Mouse (Mus musculus): ENCODE measurements around the gene Tarm1. TPM values are rescaled to one million over a fixed set of nuclear protein-coding genes. Genes with fewer than 3 reads are reported as not detected.

Tarm1 gene
- polyA plus RNA-seq, 1 experiment from 2014 or later = not detected

GRCm38 (mm10) chr7:3447026-3447425 lies 55.4 kb downstream of the Tarm1 start:
- Histone ChIP-seq H3K27me3 (ENCODE audit: control insufficient read depth, insufficient read depth, low read length) (no peaks in the 10 kb centered on the region), H3K36me3 (ENCODE audit: control insufficient read depth, insufficient read depth, low read length) (no peaks in the 10 kb centered on the region), H3K9ac (ENCODE audit: low read length) (no peak overlapping the region), H3K4me3 (ENCODE audit: low read depth, low read length) (no peak overlapping the region), H3K27ac (ENCODE audit: low read depth, low read length) (no peak overlapping the region), H3K9me3 (ENCODE audit: control insufficient read depth, low read length) (no peaks in the 10 kb centered on the region), H3K4me2 (ENCODE audit: low read depth) (no peak overlapping the region), H3K4me1 (ENCODE audit: control insufficient read depth, insufficient read depth, low read length) (no peaks in the 10 kb centered on the region)
- no peak for ATAC-seq (ENCODE audit: insufficient read depth, low FRiP score, low TSS enrichment)
- no peak for DNase-seq (ENCODE audit: low spot score)
- 80% methylated on average over 4 of the region's 4 CpGs for WGBS

- WGBS = 87% methylated on average over 3 of the region's 3 CpGs
Observed at GRCm38 (mm10) chr7:3446584-3446983, 55.8 kb downstream of the Tarm1 start.

GRCm38 (mm10) chr7:3444678-3445077 lies 57.7 kb downstream of the Tarm1 start:
- Histone ChIP-seq H3K4me3 (ENCODE audit: low read depth, low read length) (no peak overlapping the region), H3K36me3 (ENCODE audit: control insufficient read depth, insufficient read depth, low read length) (no peaks in the 10 kb centered on the region), H3K27ac (ENCODE audit: low read depth, low read length) (no peak overlapping the region), H3K4me1 (ENCODE audit: control insufficient read depth, insufficient read depth, low read length) (no peaks in the 10 kb centered on the region), H3K9ac (ENCODE audit: low read length) (no peak overlapping the region), H3K27me3 (ENCODE audit: control insufficient read depth, insufficient read depth, low read length) (no peaks in the 10 kb centered on the region), H3K4me2 (ENCODE audit: low read depth) (no peak overlapping the region), H3K9me3 (ENCODE audit: control insufficient read depth, low read length) (no peaks in the 10 kb centered on the region)
- ATAC-seq (ENCODE audit: insufficient read depth, low FRiP score, low TSS enrichment) = no peak
- 82% methylated on average over 3 of the region's 3 CpGs for WGBS
- DNase-seq (ENCODE audit: low spot score) = no peak

More at GRCm38 (mm10) chr7:3446584-3446983, 55.8 kb downstream of the Tarm1 start:
- no peak overlapping the region for H3K4me3 ChIP-seq (ENCODE audit: low read depth, low read length)
- H3K27ac ChIP-seq (ENCODE audit: low read depth, low read length) = no peak overlapping the region
- ATAC-seq (ENCODE audit: insufficient read depth, low FRiP score, low TSS enrichment) (no peak), DNase-seq (ENCODE audit: low spot score) (no peak)
- no peaks in the 10 kb centered on the region for H3K36me3 ChIP-seq (ENCODE audit: control insufficient read depth, insufficient read depth, low read length)
- no peaks in the 10 kb centered on the region for H3K4me1 ChIP-seq (ENCODE audit: control insufficient read depth, insufficient read depth, low read length)
- H3K9me3 ChIP-seq (ENCODE audit: control insufficient read depth, low read length) = no peaks in the 10 kb centered on the region
- no peak overlapping the region for H3K9ac ChIP-seq (ENCODE audit: low read length)
- no peak overlapping the region for H3K4me2 ChIP-seq (ENCODE audit: low read depth)
- H3K27me3 ChIP-seq (ENCODE audit: control insufficient read depth, insufficient read depth, low read length) = no peaks in the 10 kb centered on the region

GRCm38 (mm10) chr7:3442476-3443062 lies 59.9 kb downstream of the Tarm1 start:
- Histone ChIP-seq H3K27ac (ENCODE audit: low read depth, low read length) (no peak overlapping the region), H3K9me3 (ENCODE audit: control insufficient read depth, low read length) (no peaks in the 10 kb centered on the region), H3K27me3 (ENCODE audit: control insufficient read depth, insufficient read depth, low read length) (no peaks in the 10 kb centered on the region), H3K36me3 (ENCODE audit: control insufficient read depth, insufficient read depth, low read length) (no peaks in the 10 kb centered on the region), H3K9ac (ENCODE audit: low read length) (no peak overlapping the region), H3K4me1 (ENCODE audit: control insufficient read depth, insufficient read depth, low read length) (no peaks in the 10 kb centered on the region), H3K4me2 (ENCODE audit: low read depth) (no peak overlapping the region), H3K4me3 (ENCODE audit: low read depth, low read length) (no peak overlapping the region)
- WGBS = 86% methylated on average over 10 of the region's 10 CpGs
- ATAC-seq (ENCODE audit: insufficient read depth, low FRiP score, low TSS enrichment) (no peak), DNase-seq (ENCODE audit: low spot score) (no peak)

DNA sequence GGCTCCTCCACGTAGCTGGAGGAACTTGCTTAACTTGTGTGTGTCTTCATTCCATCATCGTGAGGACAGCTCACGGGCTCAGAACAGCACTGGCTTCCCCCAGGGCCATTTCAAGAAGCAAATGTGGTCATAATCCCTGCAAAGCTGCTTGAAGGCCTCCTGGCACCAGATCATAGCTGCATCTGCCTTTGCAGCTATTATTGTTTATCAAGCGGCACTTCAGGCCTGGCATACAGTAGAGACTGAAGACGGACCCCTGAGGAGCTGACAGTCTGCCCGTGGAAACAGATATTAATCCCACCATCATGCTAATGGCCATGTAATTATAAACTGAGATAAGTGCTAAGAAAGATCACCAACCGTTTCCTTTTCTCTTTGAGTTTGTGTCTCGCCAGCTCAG lies 61.9 kb downstream of the Tarm1 start:
- H3K36me3 ChIP-seq (ENCODE audit: control insufficient read depth, insufficient read depth, low read length) = no peaks in the 10 kb centered on the region
- ATAC-seq (ENCODE audit: insufficient read depth, low FRiP score, low TSS enrichment) = no peak
- H3K4me2 ChIP-seq (ENCODE audit: low read depth) = no peak overlapping the region
- no peaks in the 10 kb centered on the region for H3K9me3 ChIP-seq (ENCODE audit: control insufficient read depth, low read length)
- H3K4me1 ChIP-seq (ENCODE audit: control insufficient read depth, insufficient read depth, low read length) = no peaks in the 10 kb centered on the region
- H3K27ac ChIP-seq (ENCODE audit: low read depth, low read length) = no peak overlapping the region
- no peaks in the 10 kb centered on the region for H3K27me3 ChIP-seq (ENCODE audit: control insufficient read depth, insufficient read depth, low read length)
- H3K4me3 ChIP-seq (ENCODE audit: low read depth, low read length) = no peak overlapping the region
- WGBS = 84% methylated on average over 8 of the region's 8 CpGs
- no peak for DNase-seq (ENCODE audit: low spot score)
- H3K9ac ChIP-seq (ENCODE audit: low read length) = no peak overlapping the region

DNA sequence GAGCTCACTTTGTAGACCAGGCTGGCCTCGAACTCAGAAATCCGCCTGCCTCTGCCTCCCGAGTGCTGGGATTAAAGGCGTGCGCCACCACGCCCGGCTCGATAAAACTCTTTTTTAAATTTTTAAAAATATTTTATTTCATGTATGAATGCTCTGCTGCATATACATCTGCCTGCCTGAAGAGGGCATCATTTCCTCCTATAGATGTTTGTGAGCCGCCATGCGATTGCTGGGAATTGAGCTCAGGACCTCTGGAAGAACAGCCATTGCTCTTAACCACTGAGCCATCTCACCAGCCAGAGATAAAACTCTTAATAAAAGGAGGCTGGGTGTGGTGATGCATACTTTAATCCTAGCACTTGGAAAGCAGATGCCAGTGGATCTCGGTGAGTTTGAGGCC lies 62.4 kb downstream of the Tarm1 start:
- no peaks in the 10 kb centered on the region for H3K27me3 ChIP-seq (ENCODE audit: control insufficient read depth, insufficient read depth, low read length)
- H3K9me3 ChIP-seq (ENCODE audit: control insufficient read depth, low read length) = no peaks in the 10 kb centered on the region
- H3K27ac ChIP-seq (ENCODE audit: low read depth, low read length) = no peak overlapping the region
- H3K9ac ChIP-seq (ENCODE audit: low read length) = no peak overlapping the region
- no peak overlapping the region for H3K4me3 ChIP-seq (ENCODE audit: low read depth, low read length)
- ATAC-seq (ENCODE audit: insufficient read depth, low FRiP score, low TSS enrichment) (no peak), DNase-seq (ENCODE audit: low spot score) (no peak)
- 90% methylated on average over 11 of the region's 11 CpGs for WGBS
- no peak overlapping the region for H3K4me2 ChIP-seq (ENCODE audit: low read depth)
- no peaks in the 10 kb centered on the region for H3K4me1 ChIP-seq (ENCODE audit: control insufficient read depth, insufficient read depth, low read length)
- no peaks in the 10 kb centered on the region for H3K36me3 ChIP-seq (ENCODE audit: control insufficient read depth, insufficient read depth, low read length)

GRCm38 (mm10) chr7:3437941-3438340 lies 64.5 kb downstream of the Tarm1 start:
- H3K9ac ChIP-seq (ENCODE audit: low read length) = no peak overlapping the region
- H3K4me3 ChIP-seq (ENCODE audit: low read depth, low read length) = no peak overlapping the region
- no peak for ATAC-seq (ENCODE audit: insufficient read depth, low FRiP score, low TSS enrichment)
- H3K9me3 ChIP-seq (ENCODE audit: control insufficient read depth, low read length) = no peaks in the 10 kb centered on the region
- WGBS = 75% methylated on average over 5 of the region's 5 CpGs
- no peak overlapping the region for H3K27ac ChIP-seq (ENCODE audit: low read depth, low read length)
- no peaks in the 10 kb centered on the region for H3K36me3 ChIP-seq (ENCODE audit: control insufficient read depth, insufficient read depth, low read length)
- H3K4me2 ChIP-seq (ENCODE audit: low read depth) = no peak overlapping the region
- no peak for DNase-seq (ENCODE audit: low spot score)
- no peaks in the 10 kb centered on the region for H3K27me3 ChIP-seq (ENCODE audit: control insufficient read depth, insufficient read depth, low read length)
- H3K4me1 ChIP-seq (ENCODE audit: control insufficient read depth, insufficient read depth, low read length) = no peaks in the 10 kb centered on the region

Other genes starting within 250 kb of the Tarm1 start
- 46.7 and 48.3 TPM in 2 replicates for gene Myadm, start 213.5 kb downstream of the Tarm1 start, polyA plus RNA-seq (2014; fragmentation: Nextera tagmentation; extraction: Ambion mirVana)
- 0.32 and 0.77 TPM in 2 replicates for gene Prkcg, start 213.4 kb downstream of the Tarm1 start, polyA plus RNA-seq (2014; fragmentation: Nextera tagmentation; extraction: Ambion mirVana)
- gene Cacng7, start 169.7 kb downstream of the Tarm1 start, polyA plus RNA-seq (2014; fragmentation: Nextera tagmentation; extraction: Ambion mirVana) = 2.9 and 3.5 TPM in 2 replicates
- 4.9 and 5.1 TPM in 2 replicates for gene Cacng8, start 111.9 kb downstream of the Tarm1 start, polyA plus RNA-seq (2014; fragmentation: Nextera tagmentation; extraction: Ambion mirVana)
- gene Cacng6, start 78.4 kb downstream of the Tarm1 start, polyA plus RNA-seq (2014; fragmentation: Nextera tagmentation; extraction: Ambion mirVana) = 1.4 and 1.6 TPM in 2 replicates
- gene Oscar, start 113.5 kb upstream of the Tarm1 start, polyA plus RNA-seq (2014; fragmentation: Nextera tagmentation; extraction: Ambion mirVana) = 0.25 TPM in 1 of 2 replicates, not detected in the other
- gene Ndufa3, start 114.7 kb upstream of the Tarm1 start, polyA plus RNA-seq (2014; fragmentation: Nextera tagmentation; extraction: Ambion mirVana) = 417 and 419 TPM in 2 replicates
- 35.7 and 36.7 TPM in 2 replicates for gene Tfpt, start 127.3 kb upstream of the Tarm1 start, polyA plus RNA-seq (2014; fragmentation: Nextera tagmentation; extraction: Ambion mirVana)
- 141 and 147 TPM in 2 replicates for gene Prpf31, start 127.4 kb upstream of the Tarm1 start, polyA plus RNA-seq (2014; fragmentation: Nextera tagmentation; extraction: Ambion mirVana)
- 74.7 and 75.4 TPM in 2 replicates for gene Cnot3, start 142.6 kb upstream of the Tarm1 start, polyA plus RNA-seq (2014; fragmentation: Nextera tagmentation; extraction: Ambion mirVana)
- gene Leng1, start 163.2 kb upstream of the Tarm1 start, polyA plus RNA-seq (2014; fragmentation: Nextera tagmentation; extraction: Ambion mirVana) = 16.9 and 18.2 TPM in 2 replicates
- gene Tmc4, start 174.9 kb upstream of the Tarm1 start, polyA plus RNA-seq (2014; fragmentation: Nextera tagmentation; extraction: Ambion mirVana) = 2.7 and 3.3 TPM in 2 replicates
- 236 and 244 TPM in 2 replicates for gene Tsen34, start 190.2 kb upstream of the Tarm1 start, polyA plus RNA-seq (2014; fragmentation: Nextera tagmentation; extraction: Ambion mirVana)
- 30.2 and 33.5 TPM in 2 replicates for gene Mboat7, start 190.9 kb upstream of the Tarm1 start, polyA plus RNA-seq (2014; fragmentation: Nextera tagmentation; extraction: Ambion mirVana)
- gene Rps9, start 201.4 kb upstream of the Tarm1 start, polyA plus RNA-seq (2014; fragmentation: Nextera tagmentation; extraction: Ambion mirVana) = 1,156 and 1,182 TPM in 2 replicates
- 0.08 and 0.27 TPM in 2 replicates for gene Pirb, start 217.8 kb upstream of the Tarm1 start, polyA plus RNA-seq (2014; fragmentation: Nextera tagmentation; extraction: Ambion mirVana)

All from neural tube, embryonic 11.5 days (tissue).